Mouse (Mus musculus) kidney, adult 10 weeks (tissue): ENCODE measurements around the gene Fam189a1. TPM values are rescaled to one million over a fixed set of nuclear protein-coding genes. Genes with fewer than 3 reads are reported as not detected.

Experiments used
- polyA plus RNA-seq: library from polyadenylated mRNA; stranded (reverse); fragments of 350-450 nt; fragmentation: Illumina TruSeq; extraction: RNeasy Lipid Tissue Mini Kit (QIAGEN cat#74804); gene quantifications from one replicate; pipeline ENCODE4 v1.2.3, GENCODE M21; 2014; ENCODE audit warnings: low read depth, low replicate concordance

Fam189a1 gene
- not detected for polyA plus RNA-seq

DNA sequence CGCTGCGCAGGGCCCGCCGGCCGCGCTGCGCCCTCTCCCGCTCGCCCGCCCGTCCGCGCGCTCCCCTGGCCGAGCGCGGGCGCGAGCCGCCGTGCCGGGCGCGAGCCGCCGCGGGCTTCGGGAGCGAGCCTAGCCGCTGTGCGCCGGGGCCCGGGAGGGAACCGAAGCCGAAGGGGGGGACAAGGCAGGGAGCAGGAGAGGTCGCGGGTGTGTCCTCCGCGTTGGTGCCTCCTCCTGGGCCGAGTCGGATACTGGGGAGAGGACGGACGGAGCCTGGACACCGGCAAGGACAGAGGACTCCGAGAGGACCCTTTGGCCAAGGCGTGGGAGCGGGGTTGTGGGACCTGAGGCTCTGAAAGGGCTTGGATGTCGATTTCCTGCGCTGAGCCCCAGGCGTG, at the start of gene Fam189a1:
Gene Fam189a1 (minus strand): TSS at position 57 of the 398 bp plus-strand sequence.

DNA sequence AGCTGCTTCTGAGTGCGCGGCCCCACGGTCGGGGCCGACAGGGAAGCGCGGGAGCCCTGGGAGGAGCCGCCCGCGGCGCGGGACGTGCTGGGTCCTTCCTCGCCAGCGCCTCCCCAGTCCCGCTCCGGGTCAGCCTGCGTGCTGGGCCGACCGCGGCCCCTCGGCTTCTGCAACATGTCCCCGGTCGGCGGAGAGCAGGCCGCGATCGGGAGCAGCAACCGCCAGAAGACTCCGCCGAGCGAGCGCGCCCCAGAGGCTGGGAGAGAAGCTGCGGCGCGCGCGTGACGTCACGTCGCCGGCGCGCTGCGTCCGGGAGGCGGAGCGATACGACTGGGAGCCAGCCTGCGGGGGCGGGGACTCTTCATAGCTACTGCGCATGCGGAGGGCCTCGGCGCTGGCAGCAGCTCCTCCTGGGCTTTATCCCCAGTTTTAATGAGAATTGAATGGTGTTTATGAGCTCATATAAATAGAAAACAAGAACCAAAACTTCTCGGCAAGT, 283.6 kb downstream of the Fam189a1 start, which contains the start of gene Nsmce3:
Gene Nsmce3 (minus strand): TSS at position 255 of the 499 bp plus-strand sequence.

